Mouse (Mus musculus) cerebellum, adult (tissue): ENCODE data around the gene Sufu.
A peak's percentile ranks its signal among the peaks of the same experiment; 100 is the strongest.

Experiments used
- ATAC-seq: cut with Nextera tagmentation; 2 replicates; pipeline ENCODE4 v1.9.2; 2017; ENCODE audit warnings: mild to moderate bottlenecking, moderate library complexity, mixed read lengths; ENCODE audit not compliant: insufficient number of reproducible peaks, low FRiP score, low TSS enrichment

The Sufu gene

GRCm38 (mm10) chr19:46483701-46484328 is 87.1 kb downstream of the Sufu start:
- no peak for ATAC-seq

- ATAC-seq, result no peak
Measured at GRCm38 (mm10) chr19:46484518-46484917, 87.8 kb downstream of the Sufu start.

- no peak for ATAC-seq
Measured at GRCm38 (mm10) chr19:46485847-46486246, 89.2 kb downstream of the Sufu start.

- ATAC-seq, result no peak
Measured at GRCm38 (mm10) chr19:46486709-46487108, 90.0 kb downstream of the Sufu start.

- ATAC-seq, result no peak
Measured at GRCm38 (mm10) chr19:46489448-46489847, 92.8 kb downstream of the Sufu start.

GRCm38 (mm10) chr19:46490634-46491033 is 93.9 kb downstream of the Sufu start:
- no peak for ATAC-seq

- no peak for ATAC-seq
Measured at GRCm38 (mm10) chr19:46495136-46495535, 98.4 kb downstream of the Sufu start.

- ATAC-seq, result no peak
Measured at GRCm38 (mm10) chr19:46497230-46497629, 100.5 kb downstream of the Sufu start.

- ATAC-seq, result no peak
Measured at GRCm38 (mm10) chr19:46499539-46499835, 102.8 kb downstream of the Sufu start.

- ATAC-seq, result peak; percentile 61
Measured at GRCm38 (mm10) chr19:46499836-46500580, 103.3 kb downstream of the Sufu start.

GRCm38 (mm10) chr19:46500581-46501341 is 104.1 kb downstream of the Sufu start:
- ATAC-seq, result 0 out of 2 replicates have a peak, but pooled peaks have one; percentile 24

- 0 out of 2 replicates have a peak, but pooled peaks have one; percentile 12 for ATAC-seq
Measured at GRCm38 (mm10) chr19:46501401-46502068, 104.8 kb downstream of the Sufu start, which contains the start of gene Trim8. Gene Trim8, plus strand, starts transcription at chr19:46501702.

- peak; percentile 26; the same call in 1 of the 2 replicates for ATAC-seq
Measured at GRCm38 (mm10) chr19:46502069-46502455, 105.4 kb downstream of the Sufu start.

- ATAC-seq, result no peak; the same call in 1 of the 2 replicates
Measured at GRCm38 (mm10) chr19:46502471-46503166, 105.9 kb downstream of the Sufu start.

- no peak for ATAC-seq
Measured at GRCm38 (mm10) chr19:46503351-46504084, 106.8 kb downstream of the Sufu start.

GRCm38 (mm10) chr19:46504085-46504552 is 107.4 kb downstream of the Sufu start:
- ATAC-seq, result no peak

- no peak for ATAC-seq
Measured at GRCm38 (mm10) chr19:46504822-46505417, 108.2 kb downstream of the Sufu start.

GRCm38 (mm10) chr19:46505646-46506371 is 109.1 kb downstream of the Sufu start:
- no peak for ATAC-seq
